Comparison of ENCODE assay signal across 9 mouse cellular contexts in the genomic region with DNA sequence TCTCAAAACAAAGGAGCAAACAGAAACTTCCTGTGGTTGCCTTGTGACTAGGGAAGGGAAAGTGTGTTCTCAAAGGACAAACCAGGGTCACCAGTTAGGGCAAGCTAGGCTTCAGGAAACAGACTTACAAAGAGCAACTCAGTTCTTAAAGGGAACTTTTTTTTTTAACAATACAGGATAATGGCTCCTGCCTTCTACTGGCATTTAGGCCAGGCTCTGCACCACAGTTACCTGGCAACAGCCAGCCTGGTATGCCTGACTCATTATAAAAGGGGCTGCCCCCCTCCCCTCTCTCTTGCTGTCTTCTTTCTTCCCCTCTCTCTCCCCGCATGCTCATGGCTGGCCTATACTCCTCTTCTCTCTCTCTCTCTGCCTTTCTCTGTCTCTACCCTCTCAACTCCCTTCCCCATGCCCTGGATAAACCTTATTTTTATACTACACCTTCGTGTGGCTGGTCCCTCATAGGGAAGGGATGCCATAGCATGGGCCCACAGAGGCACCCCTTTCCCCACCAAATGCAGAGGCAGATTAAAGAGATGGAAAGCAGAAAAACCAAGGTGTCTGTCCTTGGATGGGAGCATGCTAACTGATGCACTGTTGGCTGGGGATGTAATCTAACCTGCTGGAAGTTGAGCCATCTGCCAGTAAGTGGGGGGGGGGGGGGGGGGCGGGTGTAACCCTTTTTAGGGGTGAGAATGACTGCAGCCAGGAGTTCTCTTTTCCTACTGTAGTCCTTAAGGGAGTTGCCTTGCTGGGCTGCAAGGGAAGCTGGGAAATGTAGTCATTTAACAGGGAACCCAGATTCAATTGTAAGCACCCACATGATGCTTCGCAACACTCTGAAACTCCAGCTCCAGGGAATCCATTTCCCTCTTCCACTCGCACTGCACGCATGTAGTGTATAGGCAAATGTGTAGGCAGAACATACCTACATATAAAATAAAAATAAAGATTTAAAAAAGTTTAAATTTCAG. TPM values are rescaled to one million over a fixed set of nuclear protein-coding genes. Genes with fewer than 3 reads are reported as not detected.
DNase-seq lines count a peak whose midpoint lies in the region; ATAC-seq and TF ChIP-seq lines count a peak whose summit lies in the region.
"Had no signal": no experiment of that assay in that cellular context is flagged by ENCODE, and none has a peak within 500 bp of the region (broad histone marks: within the 10 kb centered on the region; RNA-seq: fewer than 3 reads in every experiment).

No protein-coding gene starts in this region.

- H3K36me3 ChIP-seq in heart, postnatal 0 days (replicated peaks; ENCODE audit: control insufficient read depth, insufficient read depth, low read length), result no peaks in the 10 kb centered on the region
- H3K36me3 ChIP-seq in forebrain, postnatal 0 days (ENCODE audit: insufficient read depth), result no peaks in the 10 kb centered on the region
- no peaks in the 10 kb centered on the region for H3K36me3 ChIP-seq in midbrain, embryonic 15.5 days (replicated peaks)
- H3K36me3 ChIP-seq: limb, embryonic 15.5 days had no signal

- WGBS in heart, postnatal 0 days, result 50% methylated on average over 6 of the region's 6 CpGs
- WGBS in forebrain, postnatal 0 days, result 9% methylated on average over 6 of the region's 6 CpGs
- WGBS in midbrain, embryonic 15.5 days, result 15% methylated on average over 6 of the region's 6 CpGs

- H3K9me3 ChIP-seq in heart, postnatal 0 days (replicated peaks; ENCODE audit: control insufficient read depth, low read length), result no peaks in the 10 kb centered on the region
- H3K9me3 ChIP-seq in forebrain, postnatal 0 days (ENCODE audit: low read length), result no peaks in the 10 kb centered on the region
- H3K9me3 ChIP-seq in midbrain, embryonic 15.5 days, result no peaks in the 10 kb centered on the region
- H3K9me3 ChIP-seq: limb, embryonic 15.5 days had no signal

- no peak overlapping the region for H3K4me2 ChIP-seq in heart, postnatal 0 days (ENCODE audit: low read depth, low read length)
- no peak overlapping the region for H3K4me2 ChIP-seq in forebrain, postnatal 0 days (ENCODE audit: low read depth)
- no peak overlapping the region; the same call in 1 of the 2 replicates for H3K4me2 ChIP-seq in midbrain, embryonic 15.5 days
- H3K4me2 ChIP-seq: limb, embryonic 15.5 days had no signal

- intact Hi-C loops in heart, postnatal 25 days (cut with DNase I), result no loop called here

- no peak for TF ChIP-seq EP300 in heart, postnatal 0 days (IDR thresholded peaks at IDR 0.05; ENCODE audit: low read depth)

- H3K27me3 ChIP-seq in heart, postnatal 0 days (ENCODE audit: control insufficient read depth, insufficient read depth, low read length), result no peaks in the 10 kb centered on the region
- H3K27me3 ChIP-seq in forebrain, postnatal 0 days (ENCODE audit: insufficient read depth, low read length), result no peaks in the 10 kb centered on the region
- H3K27me3 ChIP-seq in midbrain, embryonic 15.5 days (replicated peaks), result no peaks in the 10 kb centered on the region
- H3K27me3 ChIP-seq: limb, embryonic 15.5 days had no signal

- peak overlapping the region; percentile 15; the same call in 1 of the 2 replicates for H3K27ac ChIP-seq in heart, postnatal 0 days (ENCODE audit: low read depth)
- H3K27ac ChIP-seq in forebrain, postnatal 0 days (ENCODE audit: low read depth, low read length), result peak overlapping the region; percentile 54; the same call in 1 of the 2 replicates
- peak overlapping the region; percentile 70 for H3K27ac ChIP-seq in midbrain, embryonic 15.5 days
- H3K27ac ChIP-seq: limb, embryonic 15.5 days had no signal

- no peak overlapping the region for H3K9ac ChIP-seq in heart, postnatal 0 days (replicated peaks; ENCODE audit: low read depth, low read length)
- H3K9ac ChIP-seq in forebrain, postnatal 0 days, result no peak overlapping the region
- no peak overlapping the region for H3K9ac ChIP-seq in midbrain, embryonic 15.5 days
- H3K9ac ChIP-seq: limb, embryonic 15.5 days had no signal

- peaks cover 5% of the 10 kb centered on the region; the same call in 1 of the 2 replicates for H3K4me1 ChIP-seq in heart, postnatal 0 days (ENCODE audit: control insufficient read depth, insufficient read depth)
- H3K4me1 ChIP-seq in forebrain, postnatal 0 days (ENCODE audit: insufficient read depth), result no peaks in the 10 kb centered on the region
- H3K4me1 ChIP-seq in midbrain, embryonic 15.5 days, result peaks cover 10% of the 10 kb centered on the region; the same call in 1 of the 2 replicates

- no peak for TF ChIP-seq CTCF in heart, postnatal 0 days (IDR thresholded peaks at IDR 0.05; ENCODE audit: low read depth)
- no peak for TF ChIP-seq CTCF in forebrain, postnatal 0 days (IDR thresholded peaks at IDR 0.05; ENCODE audit: low read depth)

- H3K4me3 ChIP-seq in heart, postnatal 0 days (ENCODE audit: low read depth, low read length), result no peak overlapping the region
- H3K4me3 ChIP-seq in forebrain, postnatal 0 days (ENCODE audit: low read depth, low read length), result no peak overlapping the region
- H3K4me3 ChIP-seq in midbrain, embryonic 15.5 days, result no peak overlapping the region
- H3K4me3 ChIP-seq: limb, embryonic 15.5 days had no signal

- no peak for ATAC-seq in heart, postnatal 0 days (ENCODE audit: insufficient read depth, low read depth)
- ATAC-seq in forebrain, postnatal 0 days, result peak; percentile 78
- peak; percentile 85 for ATAC-seq in midbrain, embryonic 15.5 days (replicated peaks)
- ATAC-seq in erythroid progenitor cell, adult 5-6 weeks (replicated peaks; ENCODE audit: low FRiP score, poor library complexity, severe bottlenecking), result no peak

- DNase-seq in heart, postnatal 0 days (ENCODE audit: low spot score), result no peak
- no peak for DNase-seq in heart, postnatal 25 days (ENCODE audit: low spot score)
- DNase-seq in R1 (ENCODE audit: low read depth, low spot score), result peak; percentile 93
- peak; percentile 43 for DNase-seq in forebrain, postnatal 0 days
- no peak for DNase-seq in adrenal gland, postnatal 4 days (ENCODE audit: low spot score in 2 of 2)
- no peak for DNase-seq in adrenal gland, postnatal 36 days

RNA-seq across cellular contexts. Expression of a gene that starts 3.8 kb away (rescaled TPM):
- not detected in 2 replicates for total RNA-seq in heart, postnatal 0 days (2014; rRNA removed; ENCODE audit: low replicate concordance)
- not detected in 2 replicates for polyA plus RNA-seq in heart, postnatal 0 days (2015; fragmentation: Nextera tagmentation; extraction: Ambion mirVana)
- not detected for total RNA-seq in heart, postnatal 25 days (2021)
- total RNA-seq in forebrain, postnatal 0 days (2014; rRNA removed), result not detected in 2 replicates
- polyA plus RNA-seq in forebrain, postnatal 0 days (2015; fragmentation: Nextera tagmentation; extraction: Ambion mirVana), result not detected in 2 replicates
- not detected in 2 replicates for polyA plus RNA-seq in midbrain, embryonic 15.5 days (2015; fragmentation: Nextera tagmentation; extraction: Ambion mirVana)
- not detected in 2 replicates for total RNA-seq in erythroid progenitor cell, adult 5-6 weeks (2015; ENCODE audit: low replicate concordance)
- not detected in 2 replicates for total RNA-seq in erythroid progenitor cell, adult 5-6 weeks (2017; ENCODE audit: low replicate concordance)
- total RNA-seq in adrenal gland, postnatal 4 days (2021), result not detected
- not detected for total RNA-seq in adrenal gland, postnatal 36 days (2021)
- polyA plus RNA-seq: limb, embryonic 15.5 days had no signal

RNA-seq across cellular contexts. Expression of a gene that starts 7.4 kb away (rescaled TPM):
- not detected in 2 replicates for total RNA-seq in heart, postnatal 0 days (2014; rRNA removed; ENCODE audit: low replicate concordance)
- 0.30 and 0.74 TPM in 2 replicates for polyA plus RNA-seq in heart, postnatal 0 days (2015; fragmentation: Nextera tagmentation; extraction: Ambion mirVana)
- under 1 TPM in 1 of 2 experiments, not detected in 1; 0.42 TPM for total RNA-seq in heart, postnatal 25 days (2021)
- 2.0 TPM in 1 of 2 replicates, not detected in the other for total RNA-seq in forebrain, postnatal 0 days (2014; rRNA removed)
- 0.34 and 0.38 TPM in 2 replicates for polyA plus RNA-seq in forebrain, postnatal 0 days (2015; fragmentation: Nextera tagmentation; extraction: Ambion mirVana)
- polyA plus RNA-seq in midbrain, embryonic 15.5 days (2015; fragmentation: Nextera tagmentation; extraction: Ambion mirVana), result 0.99 and 1.4 TPM in 2 replicates
- 172 and 212 TPM in 2 replicates for total RNA-seq in erythroid progenitor cell, adult 5-6 weeks (2015; ENCODE audit: low replicate concordance)
- total RNA-seq in erythroid progenitor cell, adult 5-6 weeks (2017; ENCODE audit: low replicate concordance), result 65.6 and 95.9 TPM in 2 replicates
- 1 to 10 TPM; 2.1 to 4.5 TPM for total RNA-seq in adrenal gland, postnatal 4 days (2021)
- total RNA-seq in adrenal gland, postnatal 36 days (2021), result under 1 TPM in 1 of 2 experiments, not detected in 1; 0.99 TPM

RNA-seq across cellular contexts. Expression of a gene that starts 14.6 kb away (rescaled TPM):
- 148 and 324 TPM in 2 replicates for total RNA-seq in heart, postnatal 0 days (2014; rRNA removed; ENCODE audit: low replicate concordance)
- 202 and 230 TPM in 2 replicates for polyA plus RNA-seq in heart, postnatal 0 days (2015; fragmentation: Nextera tagmentation; extraction: Ambion mirVana)
- 100 to 1,000 TPM; 102 to 111 TPM for total RNA-seq in heart, postnatal 25 days (2021)
- total RNA-seq in forebrain, postnatal 0 days (2014; rRNA removed), result 12.2 and 35.9 TPM in 2 replicates
- polyA plus RNA-seq in forebrain, postnatal 0 days (2015; fragmentation: Nextera tagmentation; extraction: Ambion mirVana), result 78.8 and 81.3 TPM in 2 replicates
- polyA plus RNA-seq in midbrain, embryonic 15.5 days (2015; fragmentation: Nextera tagmentation; extraction: Ambion mirVana), result 40.9 and 59.9 TPM in 2 replicates
- total RNA-seq in erythroid progenitor cell, adult 5-6 weeks (2015; ENCODE audit: low replicate concordance), result 156 and 271 TPM in 2 replicates
- 73.5 and 106 TPM in 2 replicates for total RNA-seq in erythroid progenitor cell, adult 5-6 weeks (2017; ENCODE audit: low replicate concordance)
- 100 to 1,000 TPM; 109 to 115 TPM for total RNA-seq in adrenal gland, postnatal 4 days (2021)
- 100 to 1,000 TPM; 135 to 191 TPM for total RNA-seq in adrenal gland, postnatal 36 days (2021)

RNA-seq across cellular contexts. Expression of a gene that starts 35.8 kb away (rescaled TPM):
- 0.43 TPM in 1 of 2 replicates, not detected in the other for total RNA-seq in heart, postnatal 0 days (2014; rRNA removed; ENCODE audit: low replicate concordance)
- polyA plus RNA-seq in heart, postnatal 0 days (2015; fragmentation: Nextera tagmentation; extraction: Ambion mirVana), result 0.10 TPM in 1 of 2 replicates, not detected in the other
- under 1 TPM in 1 of 2 experiments, not detected in 1; 0.08 TPM for total RNA-seq in heart, postnatal 25 days (2021)
- 126 and 163 TPM in 2 replicates for total RNA-seq in forebrain, postnatal 0 days (2014; rRNA removed)
- 42.3 and 47.4 TPM in 2 replicates for polyA plus RNA-seq in forebrain, postnatal 0 days (2015; fragmentation: Nextera tagmentation; extraction: Ambion mirVana)
- polyA plus RNA-seq in midbrain, embryonic 15.5 days (2015; fragmentation: Nextera tagmentation; extraction: Ambion mirVana), result 59.2 and 64.1 TPM in 2 replicates
- not detected in 2 replicates for total RNA-seq in erythroid progenitor cell, adult 5-6 weeks (2015; ENCODE audit: low replicate concordance)
- total RNA-seq in erythroid progenitor cell, adult 5-6 weeks (2017; ENCODE audit: low replicate concordance), result 0.26 TPM in 1 of 2 replicates, not detected in the other
- total RNA-seq in adrenal gland, postnatal 4 days (2021), result 10 to 100 TPM in 1 of 2 experiments, 1 to 10 TPM in 1; 7.0 to 11.3 TPM
- under 1 TPM; 0.83 to 0.95 TPM for total RNA-seq in adrenal gland, postnatal 36 days (2021)

RNA-seq across cellular contexts. Expression of a gene that starts 52.9 kb away (rescaled TPM):
- total RNA-seq in heart, postnatal 0 days (2014; rRNA removed; ENCODE audit: low replicate concordance), result 3.8 TPM in 1 of 2 replicates, not detected in the other
- 0.19 and 0.20 TPM in 2 replicates for polyA plus RNA-seq in heart, postnatal 0 days (2015; fragmentation: Nextera tagmentation; extraction: Ambion mirVana)
- under 1 TPM in 1 of 2 experiments, not detected in 1; 0.31 TPM for total RNA-seq in heart, postnatal 25 days (2021)
- total RNA-seq in forebrain, postnatal 0 days (2014; rRNA removed), result not detected in 2 replicates
- 0.08 TPM in 1 of 2 replicates, not detected in the other for polyA plus RNA-seq in forebrain, postnatal 0 days (2015; fragmentation: Nextera tagmentation; extraction: Ambion mirVana)
- polyA plus RNA-seq in midbrain, embryonic 15.5 days (2015; fragmentation: Nextera tagmentation; extraction: Ambion mirVana), result 0.84 TPM in 1 of 2 replicates, not detected in the other
- total RNA-seq in erythroid progenitor cell, adult 5-6 weeks (2015; ENCODE audit: low replicate concordance), result 4.3 TPM in 1 of 2 replicates, not detected in the other
- total RNA-seq in erythroid progenitor cell, adult 5-6 weeks (2017; ENCODE audit: low replicate concordance), result 0.91 and 1.3 TPM in 2 replicates
- total RNA-seq in adrenal gland, postnatal 4 days (2021), result 1 to 10 TPM; 1.6 to 2.2 TPM
- 1 to 10 TPM; 1.4 to 1.5 TPM for total RNA-seq in adrenal gland, postnatal 36 days (2021)

Comparison
In these comparisons a context has a peak if more than half of its experiments do, and no peak if none do; other contexts are left out.
1. ATAC-seq: peak in forebrain, postnatal 0 days (single experiment) and midbrain, embryonic 15.5 days (single experiment); none in heart, postnatal 0 days (single experiment) and erythroid progenitor cell, adult 5-6 weeks (single experiment).
2. DNase-seq: peak in R1 (single experiment) and forebrain, postnatal 0 days (single experiment); none in heart, postnatal 0 days (single experiment), heart, postnatal 25 days (single experiment), adrenal gland, postnatal 4 days (0 of 2) and adrenal gland, postnatal 36 days (0 of 2).
3. H3K27ac ChIP-seq: peak in every context shown above with its lines; median percentile 70 in midbrain, embryonic 15.5 days; 54 in forebrain, postnatal 0 days; 15 in heart, postnatal 0 days.
4. RNA of a gene that starts 7.4 kb away (total RNA-seq): 65.6 to 212 TPM in erythroid progenitor cell, adult 5-6 weeks; 2.1 to 4.5 TPM in adrenal gland, postnatal 4 days, 2.0 TPM in forebrain, postnatal 0 days, 0.99 TPM in adrenal gland, postnatal 36 days, 0.42 TPM in heart, postnatal 25 days and not detected in heart, postnatal 0 days; every median in the first group is over 10 times any median in the second.